Mouse (Mus musculus) cerebellum, postnatal 36 days (tissue): Measurements from ENCODE around the gene Cnot1.

Experiments used
- DNase-seq, 2 experiments: peaks; one replicate each; pipeline ENCODE4 v3.0.0; 2021 to 2022; ENCODE audit warnings: mixed read lengths in 2 of 2

Cnot1 gene

GRCm38 (mm10) chr8:95688073-95688672, 119.1 kb downstream of the Cnot1 start:
- DNase-seq, result no peak

- peak in 1 of 2 experiments; percentile 42 for DNase-seq
Observed at GRCm38 (mm10) chr8:95678024-95678611, 129.1 kb downstream of the Cnot1 start.

- no peak for DNase-seq
Observed at GRCm38 (mm10) chr8:95677591-95678023, 129.7 kb downstream of the Cnot1 start.

DNA sequence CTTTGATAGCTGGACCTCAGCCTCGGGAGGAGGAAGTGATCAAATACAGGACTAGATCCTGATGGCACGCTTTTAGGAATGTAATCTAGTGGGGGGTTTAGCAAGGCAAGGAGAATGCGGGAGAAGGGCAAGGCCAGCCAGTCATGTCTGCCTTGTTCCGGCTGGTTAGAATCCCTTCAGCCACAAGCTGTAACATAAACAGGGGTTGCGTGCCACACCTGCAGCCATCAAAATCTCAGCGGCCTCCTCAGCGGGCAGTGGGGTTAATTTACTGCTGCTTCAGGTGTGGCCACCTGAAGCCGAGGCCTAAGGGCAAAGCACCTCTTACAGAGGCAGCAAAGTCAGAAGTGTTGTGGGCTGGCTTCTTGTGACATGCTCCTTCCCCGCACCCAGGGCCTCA, 130.6 kb downstream of the Cnot1 start, which contains the start of gene Ndrg4:
Ndrg4 (plus strand) TSS at position 350 of the 400 bp plus-strand sequence.
- no peak for DNase-seq

GRCm38 (mm10) chr8:95672811-95673210, 134.5 kb downstream of the Cnot1 start:
- DNase-seq, result no peak

- DNase-seq, result no peak
Observed at GRCm38 (mm10) chr8:95671861-95672260, 135.4 kb downstream of the Cnot1 start.

DNA sequence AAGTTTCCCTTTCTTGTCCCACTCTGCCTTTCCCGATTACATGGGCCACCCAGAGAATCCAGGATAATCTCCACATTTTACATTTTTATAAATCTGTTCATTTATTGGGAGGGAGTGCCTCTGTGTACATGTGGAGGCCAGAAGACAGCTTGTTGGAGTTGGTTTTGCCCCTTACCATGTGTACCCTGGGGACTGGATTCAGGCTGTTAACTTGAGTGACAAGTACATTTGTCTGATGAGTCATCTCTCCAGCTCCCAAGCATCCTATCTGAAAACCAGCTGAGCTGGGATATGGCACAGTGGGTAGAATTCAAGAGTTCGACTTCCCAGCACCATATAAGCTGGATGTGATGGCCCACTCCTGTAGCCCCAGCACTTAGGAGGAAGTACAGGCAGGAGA, 137.3 kb downstream of the Cnot1 start:
- DNase-seq, result no peak
